Mouse (Mus musculus) embryonic facial prominence, embryonic 11.5 days (tissue): ENCODE data around the gene Vps35l. TPM values are rescaled to one million over a fixed set of nuclear protein-coding genes. Genes with fewer than 3 reads are reported as not detected.

Experiments
- ATAC-seq: fragments of 200-750 bp; cut with Nextera tagmentation; replicated peaks from 2 replicates; pipeline ENCODE4 v1.8.0; 2017; ENCODE audit warnings: low read depth; ENCODE audit not compliant: insufficient number of reproducible peaks, low FRiP score, low TSS enrichment
- DNase-seq: peaks from one replicate; pipeline ENCODE4 v3.0.0-alpha.2; 2015; ENCODE audit warnings: low spot score
- H3K27ac ChIP-seq: fragments of 300-500 bp; sonication (generic); replicated peaks from 2 replicates; pipeline ENCODE4 v1.5.1; 2014; ENCODE audit warnings: mild to moderate bottlenecking, low read depth, low read length, control low read depth
- H3K27me3 ChIP-seq: fragments of 300-500 bp; sonication (generic); 2 replicates; pipeline ENCODE4 v1.6.1; 2014; ENCODE audit warnings: mild to moderate bottlenecking, low read length, moderate library complexity, mixed read lengths; ENCODE audit not compliant: control insufficient read depth, insufficient read depth
- H3K36me3 ChIP-seq: fragments of 300-500 bp; sonication (generic); replicated peaks from 2 replicates; pipeline ENCODE4 v1.6.1; 2014; ENCODE audit warnings: low read depth, mild to moderate bottlenecking, low read length, moderate library complexity, mixed read lengths; ENCODE audit not compliant: control insufficient read depth, insufficient read depth
- H3K4me1 ChIP-seq: fragments of 300-500 bp; sonication (generic); 2 replicates; pipeline ENCODE4 v1.6.1; 2014; ENCODE audit warnings: low read length, mixed read lengths; ENCODE audit not compliant: control insufficient read depth, insufficient read depth
- H3K4me2 ChIP-seq: fragments of 300-500 bp; sonication (generic); 2 replicates; pipeline ENCODE4 v1.6.1; 2014; ENCODE audit warnings: low read depth, mild to moderate bottlenecking, control low read depth, low read length, moderate library complexity
- H3K4me3 ChIP-seq: fragments of 300-500 bp; sonication (generic); 2 replicates; pipeline ENCODE4 v1.5.1; 2014; ENCODE audit warnings: low read depth, low read length, control low read depth
- H3K9ac ChIP-seq: fragments of 300-500 bp; sonication (generic); replicated peaks from 2 replicates; pipeline ENCODE4 v1.6.1; 2014; ENCODE audit warnings: mild to moderate bottlenecking, control low read depth, low read length
- H3K9me3 ChIP-seq: fragments of 300-500 bp; sonication (generic); replicated peaks from 2 replicates; pipeline ENCODE4 v1.6.1; 2016; ENCODE audit warnings: mild to moderate bottlenecking, low read length, inconsistent platforms, mixed read lengths; ENCODE audit not compliant: control insufficient read depth
- WGBS: fragments of 180-500 bp; shearing (Covaris S2); extraction: QIAGEN DNeasy Blood & Tissue Kit; methylation state at CpG from one replicate; pipeline ENCODE4 v1.1.7; 2014; 5-methylcytosine and 5-hydroxymethylcytosine counted together
- polyA plus RNA-seq: library from polyadenylated mRNA; unstranded; fragments of >200 nt; fragmentation: Nextera tagmentation; extraction: Ambion mirVana; gene quantifications from 2 replicates; pipeline ENCODE4 v1.2.1, GENCODE M21; 2014

The Vps35l gene
- polyA plus RNA-seq, result 76.3 and 79.5 TPM in 2 replicates

GRCm38 (mm10) chr7:118739975-118740531 is at the start of gene Vps35l:
Gene Vps35l (plus strand): TSS chr7:118740226.
- ATAC-seq (peak; percentile 80), DNase-seq (peak; percentile 89)
- 1% methylated on average over 16 of the region's 16 CpGs for WGBS

DNA sequence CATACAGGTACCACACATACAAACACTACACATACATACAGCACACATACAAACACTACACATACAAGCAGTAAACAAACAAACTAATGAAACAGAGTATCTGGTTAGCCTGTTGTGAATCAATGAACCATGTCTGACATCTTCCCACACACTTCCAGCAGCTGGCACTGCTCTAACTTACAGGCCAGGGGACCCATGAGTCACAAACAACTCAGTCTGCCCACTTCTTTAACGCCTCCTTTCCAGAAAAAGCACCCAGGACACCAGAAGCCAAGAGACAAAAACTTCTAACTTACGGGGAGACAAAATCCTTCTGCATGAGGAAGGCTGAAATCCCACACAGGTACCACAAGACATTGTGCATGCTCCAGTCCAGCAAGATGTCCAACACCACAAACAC is 48.7 kb upstream of the Vps35l start:
- Histone ChIP-seq H3K4me2 (no peak overlapping the region), H3K4me1 (no peaks in the 10 kb centered on the region), H3K27me3 (no peaks in the 10 kb centered on the region), H3K36me3 (no peaks in the 10 kb centered on the region), H3K9me3 (no peaks in the 10 kb centered on the region), H3K27ac (no peak overlapping the region), H3K9ac (no peak overlapping the region), H3K4me3 (no peak overlapping the region)
- WGBS, result 93% methylated on average over 2 of the region's 2 CpGs
- no peak for DNase-seq
- no peak for ATAC-seq

More at GRCm38 (mm10) chr7:118739975-118740531, at the start of gene Vps35l:
- H3K4me3 ChIP-seq, result peak within 1 kb of the TSS; percentile 65
- peak within 1 kb of the TSS; percentile 72 for H3K4me2 ChIP-seq
- no peak within 1 kb of the TSS for H3K27ac ChIP-seq
- no peaks in the 10 kb centered on the region for H3K9me3 ChIP-seq
- H3K27me3 ChIP-seq, result no peaks in the 10 kb centered on the region
- no peaks in the 10 kb centered on the region for H3K4me1 ChIP-seq
- H3K9ac ChIP-seq, result peak within 1 kb of the TSS; percentile 69
- H3K36me3 ChIP-seq, result no peaks in the 10 kb centered on the region

DNA sequence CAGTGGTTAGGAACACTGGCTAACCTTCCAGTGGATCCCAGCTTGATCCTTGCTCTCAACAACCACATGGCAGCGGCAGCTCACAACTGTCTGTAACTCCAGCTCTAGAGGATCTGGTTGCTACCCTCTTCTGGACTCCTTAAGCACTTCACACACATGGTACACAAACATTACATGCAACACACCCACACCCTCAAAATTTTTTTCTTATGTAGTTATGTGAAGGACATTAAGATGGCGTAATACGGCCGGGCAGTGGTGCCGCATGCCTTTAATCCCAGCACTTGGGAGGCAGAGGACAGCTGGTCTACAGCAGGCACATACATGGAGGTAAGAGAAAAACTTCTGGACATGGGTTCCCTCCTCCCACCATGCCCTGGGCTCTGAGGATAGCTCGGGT is 43.9 kb upstream of the Vps35l start:
- H3K4me3 ChIP-seq, result no peak overlapping the region
- no peaks in the 10 kb centered on the region; the same call in 1 of the 2 replicates for H3K36me3 ChIP-seq
- WGBS, result 90% methylated on average over 6 of the region's 6 CpGs

DNA sequence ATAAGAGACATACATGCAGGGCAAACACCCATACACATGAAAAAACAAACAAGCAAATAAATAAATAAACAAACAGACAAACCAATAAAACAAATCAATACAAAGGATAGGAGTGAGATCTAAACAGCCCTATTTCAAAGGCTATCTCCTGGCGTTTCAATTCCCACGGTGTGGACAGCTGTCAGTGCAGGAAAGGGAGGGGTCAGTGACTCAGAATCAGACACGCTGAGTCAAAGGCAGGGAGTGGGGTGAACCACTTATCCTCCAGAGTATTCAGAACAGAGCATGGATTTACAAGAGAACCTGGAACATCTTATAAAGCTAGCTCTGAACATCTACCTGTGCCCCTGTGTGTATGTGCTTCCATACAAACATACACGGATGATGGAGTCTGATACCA is 42.9 kb upstream of the Vps35l start:
- no peak for ATAC-seq
- no peaks in the 10 kb centered on the region for H3K4me1 ChIP-seq
- WGBS, result 85% methylated on average over 4 of the region's 4 CpGs
- H3K9ac ChIP-seq, result no peak overlapping the region
- no peak overlapping the region for H3K27ac ChIP-seq
- no peak overlapping the region for H3K4me2 ChIP-seq
- no peaks in the 10 kb centered on the region for H3K27me3 ChIP-seq
- H3K36me3 ChIP-seq, result no peaks in the 10 kb centered on the region; the same call in 1 of the 2 replicates
- no peaks in the 10 kb centered on the region for H3K9me3 ChIP-seq
- DNase-seq, result no peak
- no peak overlapping the region for H3K4me3 ChIP-seq

More for the DNA sequence above, 43.9 kb upstream of the Vps35l start:
- ATAC-seq, result no peak
- H3K27ac ChIP-seq, result no peak overlapping the region
- DNase-seq, result no peak
- no peak overlapping the region for H3K9ac ChIP-seq
- H3K27me3 ChIP-seq, result no peaks in the 10 kb centered on the region
- H3K4me1 ChIP-seq, result no peaks in the 10 kb centered on the region
- no peaks in the 10 kb centered on the region for H3K9me3 ChIP-seq
- no peak overlapping the region for H3K4me2 ChIP-seq

- Histone ChIP-seq H3K27me3 (no peaks in the 10 kb centered on the region), H3K9me3 (no peaks in the 10 kb centered on the region), H3K27ac (no peak overlapping the region), H3K4me2 (no peak overlapping the region), H3K4me1 (no peaks in the 10 kb centered on the region), H3K4me3 (no peak overlapping the region), H3K36me3 (no peaks in the 10 kb centered on the region; the same call in 1 of the 2 replicates), H3K9ac (no peak overlapping the region)
- 96% methylated on average over 9 of the region's 9 CpGs for WGBS
- DNase-seq, result no peak
- no peak for ATAC-seq
These were observed 41.1 kb upstream of the Vps35l start for GRCm38 (mm10) chr7:118698882-118699281.

- no peak overlapping the region for H3K27ac ChIP-seq
- H3K4me1 ChIP-seq, result peaks cover 2% of the 10 kb centered on the region; the same call in 1 of the 2 replicates
- H3K4me2 ChIP-seq, result no peak overlapping the region
- H3K9me3 ChIP-seq, result no peaks in the 10 kb centered on the region
- no peak overlapping the region for H3K9ac ChIP-seq
- H3K27me3 ChIP-seq, result no peaks in the 10 kb centered on the region
- H3K4me3 ChIP-seq, result no peak overlapping the region
- no peaks in the 10 kb centered on the region; the same call in 1 of the 2 replicates for H3K36me3 ChIP-seq
- DNase-seq, result no peak
- no peak for ATAC-seq
- 90% methylated on average over 15 of the region's 15 CpGs for WGBS
These were observed 36.9 kb upstream of the Vps35l start for GRCm38 (mm10) chr7:118703144-118703561.

GRCm38 (mm10) chr7:118704001-118704850 is 35.8 kb upstream of the Vps35l start:
- no peak for DNase-seq
- Histone ChIP-seq H3K4me1 (peaks cover 2% of the 10 kb centered on the region; the same call in 1 of the 2 replicates), H3K27me3 (no peaks in the 10 kb centered on the region), H3K9ac (no peak overlapping the region), H3K4me2 (peak overlapping the region; percentile 19; the same call in 1 of the 2 replicates), H3K36me3 (no peaks in the 10 kb centered on the region), H3K27ac (no peak overlapping the region), H3K9me3 (no peaks in the 10 kb centered on the region), H3K4me3 (peak overlapping the region; percentile 90)
- 83% methylated on average over 9 of the region's 9 CpGs for WGBS
- no peak for ATAC-seq
